Mouse (Mus musculus): ENCODE results near the gene Zcchc14. TPM values are rescaled to one million over a fixed set of nuclear protein-coding genes. Genes with fewer than 3 reads are reported as not detected.

The Zcchc14 gene
- polyA plus RNA-seq, 2 experiments: 1.3 to 1.7 TPM

DNA sequence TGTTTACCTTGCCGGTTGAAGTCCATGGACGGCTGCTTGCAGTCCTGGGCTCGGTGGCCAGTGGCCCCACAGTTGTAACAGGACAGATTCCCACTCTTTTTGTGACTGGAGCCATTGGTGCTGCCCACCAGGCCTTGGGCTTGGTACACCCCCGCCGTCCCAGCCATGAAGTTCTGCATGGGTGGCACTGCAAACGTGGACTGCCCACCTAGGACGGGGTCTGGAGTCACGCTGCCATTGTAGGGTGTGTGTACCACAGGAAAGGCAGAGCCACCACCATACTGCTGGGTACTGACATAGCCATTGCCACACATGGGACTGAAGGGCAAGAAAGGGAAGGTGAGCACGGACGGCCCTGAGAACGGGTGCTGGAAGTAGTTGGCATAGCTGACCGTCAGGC, 48.9 kb downstream of the Zcchc14 start:
- Histone ChIP-seq H3K4me2 (ENCODE audit: low read depth) (no peak overlapping the region), H3K4me1 (replicated peaks; ENCODE audit: control insufficient read depth in 2 of 2, insufficient read depth in 2 of 2, low read length in 1 of 2) (no peaks in the 10 kb centered on the region), H3K27me3 (ENCODE audit: control insufficient read depth, insufficient read depth, low read length) (no peaks in the 10 kb centered on the region), H3K27ac (no peak overlapping the region), H3K9me3 (ENCODE audit: control insufficient read depth, low read length) (no peaks in the 10 kb centered on the region), H3K4me3 (ENCODE audit: insufficient read depth in 1 of 2, low read depth in 2 of 2, low read length in 2 of 2) (no peak overlapping the region), H3K9ac (replicated peaks) (no peak overlapping the region), H3K36me3 (replicated peaks; ENCODE audit: control insufficient read depth, insufficient read depth, low read depth) (no peaks in the 10 kb centered on the region; the same call in 1 of the 2 replicates)
- DNase-seq (ENCODE audit: low read depth in 3 of 3, low spot score in 3 of 3) (no peak), ATAC-seq (ENCODE audit: insufficient read depth) (no peak)
- 76% methylated on average over 12 of the region's 12 CpGs for WGBS (ENCODE audit: insufficient replicate concordance)
- TF ChIP-seq CTCF (IDR thresholded peaks at IDR 0.05; ENCODE audit: low read depth) (no peak), EP300 (IDR thresholded peaks at IDR 0.05; ENCODE audit: low read depth) (no peak)

DNA sequence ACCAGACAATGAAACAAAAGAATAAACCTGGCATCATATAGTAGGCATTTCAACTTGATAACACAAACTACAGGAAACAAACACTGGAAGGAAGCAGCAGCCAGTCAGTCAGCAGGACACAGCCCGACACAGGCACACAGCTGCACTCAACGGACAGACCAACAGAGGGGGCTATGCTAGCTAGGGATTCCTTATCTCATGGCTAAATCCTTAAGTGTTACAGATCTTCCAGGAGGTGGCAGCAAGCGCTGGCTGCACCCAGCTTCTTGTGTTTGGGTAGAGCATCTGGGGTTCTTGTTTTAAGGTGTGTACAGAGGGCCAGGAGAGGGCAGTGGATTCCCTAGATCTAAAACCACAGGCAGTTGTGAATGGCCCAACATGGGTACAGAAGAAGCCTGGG, 49.8 kb downstream of the Zcchc14 start:
- Histone ChIP-seq H3K36me3 (replicated peaks; ENCODE audit: control insufficient read depth, insufficient read depth, low read depth) (peaks cover 4% of the 10 kb centered on the region), H3K27ac (no peak overlapping the region), H3K4me3 (ENCODE audit: insufficient read depth in 1 of 2, low read depth in 2 of 2, low read length in 2 of 2) (no peak overlapping the region), H3K4me1 (replicated peaks; ENCODE audit: control insufficient read depth in 2 of 2, insufficient read depth in 2 of 2, low read length in 1 of 2) (no peaks in the 10 kb centered on the region), H3K9me3 (ENCODE audit: control insufficient read depth, low read length) (no peaks in the 10 kb centered on the region), H3K9ac (replicated peaks) (no peak overlapping the region), H3K27me3 (ENCODE audit: control insufficient read depth, insufficient read depth, low read length) (no peaks in the 10 kb centered on the region), H3K4me2 (ENCODE audit: low read depth) (no peak overlapping the region)
- WGBS (ENCODE audit: insufficient replicate concordance): 18% methylated on average over 3 of the region's 3 CpGs
- DNase-seq (ENCODE audit: low read depth in 3 of 3, low spot score in 3 of 3) (no peak), ATAC-seq (ENCODE audit: insufficient read depth) (no peak)
- TF ChIP-seq CTCF (IDR thresholded peaks at IDR 0.05; ENCODE audit: low read depth) (peak; percentile 85), EP300 (IDR thresholded peaks at IDR 0.05; ENCODE audit: low read depth) (no peak)

DNA sequence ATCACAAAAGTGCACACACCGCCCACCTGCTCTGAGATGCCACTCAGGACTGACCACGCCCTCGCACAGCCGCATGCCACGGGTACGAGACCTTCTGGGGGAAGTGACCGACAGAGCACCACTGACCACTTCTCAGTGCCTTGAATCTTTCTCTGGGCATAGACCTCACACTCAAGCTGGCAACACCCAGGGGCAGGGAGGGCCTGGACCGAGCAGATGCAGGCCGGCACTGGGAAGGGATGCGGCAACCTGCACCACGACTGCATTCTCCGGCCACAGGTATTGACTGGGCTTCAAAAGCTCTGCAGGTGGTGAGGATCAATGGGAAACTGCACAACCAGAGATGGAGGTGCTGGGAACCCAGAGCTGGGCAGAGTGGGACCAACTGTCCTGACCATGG, 50.3 kb downstream of the Zcchc14 start:
- Histone ChIP-seq H3K9ac (replicated peaks) (no peak overlapping the region), H3K27me3 (ENCODE audit: control insufficient read depth, insufficient read depth, low read length) (no peaks in the 10 kb centered on the region), H3K4me2 (ENCODE audit: low read depth) (no peak overlapping the region), H3K27ac (no peak overlapping the region), H3K9me3 (ENCODE audit: control insufficient read depth, low read length) (no peaks in the 10 kb centered on the region), H3K4me3 (ENCODE audit: insufficient read depth in 1 of 2, low read depth in 2 of 2, low read length in 2 of 2) (no peak overlapping the region), H3K4me1 (replicated peaks; ENCODE audit: control insufficient read depth in 2 of 2, insufficient read depth in 2 of 2, low read length in 1 of 2) (no peaks in the 10 kb centered on the region), H3K36me3 (replicated peaks; ENCODE audit: control insufficient read depth, insufficient read depth, low read depth) (peaks cover 8% of the 10 kb centered on the region)
- no peak for TF ChIP-seq CTCF (IDR thresholded peaks at IDR 0.05; ENCODE audit: low read depth)
- no peak for TF ChIP-seq EP300 (IDR thresholded peaks at IDR 0.05; ENCODE audit: low read depth)
- no peak for ATAC-seq (ENCODE audit: insufficient read depth)
- 84% methylated on average over 12 of the region's 12 CpGs for WGBS (ENCODE audit: insufficient replicate concordance)
- DNase-seq (ENCODE audit: low read depth in 3 of 3, low spot score in 3 of 3): no peak

DNA sequence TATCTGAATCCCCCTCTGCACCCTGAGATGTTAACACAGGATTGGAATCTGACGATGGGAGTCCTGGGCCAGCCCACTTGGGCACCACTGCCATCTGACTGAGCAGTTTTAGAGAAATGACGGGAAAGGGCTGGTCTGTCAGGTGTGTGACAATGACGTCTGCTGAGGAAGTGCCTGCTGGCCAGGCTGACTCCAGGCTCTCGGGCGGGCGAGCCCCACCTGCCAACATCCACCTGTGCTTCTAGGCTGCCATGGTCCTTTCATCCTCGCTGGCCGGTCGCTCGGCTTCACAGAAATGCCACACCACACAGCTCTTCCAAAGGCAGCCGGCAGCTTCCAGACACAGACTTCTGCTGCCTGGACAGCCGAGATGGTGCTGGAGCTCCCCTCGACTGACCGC, 52.9 kb downstream of the Zcchc14 start:
- Histone ChIP-seq H3K4me1 (replicated peaks; ENCODE audit: control insufficient read depth in 2 of 2, insufficient read depth in 2 of 2, low read length in 1 of 2) (no peaks in the 10 kb centered on the region), H3K9ac (replicated peaks) (no peak overlapping the region), H3K27me3 (ENCODE audit: control insufficient read depth, insufficient read depth, low read length) (no peaks in the 10 kb centered on the region), H3K4me2 (ENCODE audit: low read depth) (no peak overlapping the region), H3K27ac (no peak overlapping the region), H3K9me3 (ENCODE audit: control insufficient read depth, low read length) (no peaks in the 10 kb centered on the region), H3K4me3 (ENCODE audit: insufficient read depth in 1 of 2, low read depth in 2 of 2, low read length in 2 of 2) (no peak overlapping the region), H3K36me3 (replicated peaks; ENCODE audit: control insufficient read depth, insufficient read depth, low read depth) (peaks cover 27% of the 10 kb centered on the region)
- DNase-seq (ENCODE audit: low read depth in 3 of 3, low spot score in 3 of 3): no peak
- 78% methylated on average over 14 of the region's 14 CpGs for WGBS (ENCODE audit: insufficient replicate concordance)
- ATAC-seq (ENCODE audit: insufficient read depth): no peak
- TF ChIP-seq EP300 (IDR thresholded peaks at IDR 0.05; ENCODE audit: low read depth) (no peak), CTCF (IDR thresholded peaks at IDR 0.05; ENCODE audit: low read depth) (no peak)

DNA sequence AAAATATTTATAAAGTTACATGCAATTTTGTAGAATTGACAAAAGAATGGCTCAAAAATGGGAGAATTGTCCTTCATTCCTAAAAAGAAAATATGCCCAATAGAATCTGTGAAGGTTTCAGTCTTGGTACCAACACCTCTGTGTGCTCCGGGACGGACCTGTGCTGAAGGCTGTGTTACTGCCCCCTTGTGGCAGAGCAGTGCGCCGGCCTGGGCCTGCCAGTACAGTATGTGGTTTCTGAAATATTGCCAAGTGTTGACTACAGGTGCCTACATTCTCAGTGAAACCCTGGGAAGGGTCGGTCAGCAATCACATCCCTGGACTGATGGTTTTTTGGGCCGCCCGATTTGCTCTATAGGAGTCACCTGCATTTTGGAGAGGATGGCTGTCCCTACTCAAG, 53.8 kb downstream of the Zcchc14 start:
- H3K4me3 ChIP-seq (ENCODE audit: insufficient read depth in 1 of 2, low read depth in 2 of 2, low read length in 2 of 2): no peak overlapping the region
- WGBS (ENCODE audit: insufficient replicate concordance): 28% methylated on average over 7 of the region's 7 CpGs
- peak; percentile 96 for TF ChIP-seq CTCF (IDR thresholded peaks at IDR 0.05; ENCODE audit: low read depth)
- no peak for TF ChIP-seq EP300 (IDR thresholded peaks at IDR 0.05; ENCODE audit: low read depth)
- peaks cover 36% of the 10 kb centered on the region for H3K36me3 ChIP-seq (replicated peaks; ENCODE audit: control insufficient read depth, insufficient read depth, low read depth)
- H3K9me3 ChIP-seq (ENCODE audit: control insufficient read depth, low read length): no peaks in the 10 kb centered on the region
- H3K4me1 ChIP-seq (replicated peaks; ENCODE audit: control insufficient read depth in 2 of 2, insufficient read depth in 2 of 2, low read length in 1 of 2): no peaks in the 10 kb centered on the region
- ATAC-seq (ENCODE audit: insufficient read depth) (0 out of 2 replicates have a peak, but pooled peaks have one; percentile 50), DNase-seq (ENCODE audit: low read depth in 3 of 3, low spot score in 3 of 3) (no peak)
- H3K27ac ChIP-seq: no peak overlapping the region
- H3K27me3 ChIP-seq (ENCODE audit: control insufficient read depth, insufficient read depth, low read length): no peaks in the 10 kb centered on the region
- no peak overlapping the region for H3K4me2 ChIP-seq (ENCODE audit: low read depth)
- no peak overlapping the region for H3K9ac ChIP-seq (replicated peaks)
